Mouse (Mus musculus) urinary bladder, postnatal 14 days (tissue): ENCODE data around the gene Dnajc14.
"Not testable (repeated sequence)": the region's sequence is repeated elsewhere in the genome, so short reads cannot be mapped to it uniquely, and the experiment has no call there.

Experiments used
- DNase-seq: peaks from one replicate; pipeline ENCODE4 v3.0.0; 2021; ENCODE audit warnings: low spot score

The Dnajc14 gene

DNA sequence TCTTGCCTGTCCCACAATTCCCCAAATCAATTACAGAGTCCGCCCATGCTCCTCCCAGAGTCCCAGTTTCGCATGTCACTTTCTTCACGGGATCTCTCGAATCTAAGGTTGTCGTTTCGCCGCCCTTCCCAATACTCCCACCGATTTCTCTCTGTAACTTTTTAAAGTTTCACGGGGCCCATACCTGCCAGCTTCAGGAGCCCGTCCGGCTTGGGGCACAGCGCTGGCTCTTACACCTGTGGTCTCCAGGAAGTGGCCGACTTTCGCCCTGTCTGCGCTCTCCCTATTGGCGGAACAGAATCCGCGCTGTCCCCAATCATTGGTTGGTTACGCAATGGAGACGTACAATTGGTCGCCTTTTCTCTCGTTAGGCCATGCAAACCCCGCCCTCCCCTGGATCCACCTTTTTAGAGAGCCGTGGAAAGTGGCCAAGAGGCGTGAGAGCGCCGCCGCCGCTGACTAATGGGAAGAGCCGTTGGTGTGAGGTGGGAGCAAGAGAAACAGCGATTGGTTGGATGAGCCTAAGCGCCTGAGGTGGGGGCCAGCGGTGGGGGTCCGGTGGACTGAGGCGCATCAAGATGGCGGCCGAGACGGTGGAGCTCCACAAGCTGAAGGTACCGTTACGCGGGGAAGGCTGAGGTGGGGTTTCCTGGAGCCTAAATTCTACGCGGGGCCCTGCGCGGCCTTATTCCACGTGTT is 17.6 kb downstream of the Dnajc14 start, which contains the start of gene Ormdl2:
Ormdl2 (minus strand) TSS at position 288 of the 699 bp plus-strand sequence.
- peak; percentile 99 for DNase-seq

DNA sequence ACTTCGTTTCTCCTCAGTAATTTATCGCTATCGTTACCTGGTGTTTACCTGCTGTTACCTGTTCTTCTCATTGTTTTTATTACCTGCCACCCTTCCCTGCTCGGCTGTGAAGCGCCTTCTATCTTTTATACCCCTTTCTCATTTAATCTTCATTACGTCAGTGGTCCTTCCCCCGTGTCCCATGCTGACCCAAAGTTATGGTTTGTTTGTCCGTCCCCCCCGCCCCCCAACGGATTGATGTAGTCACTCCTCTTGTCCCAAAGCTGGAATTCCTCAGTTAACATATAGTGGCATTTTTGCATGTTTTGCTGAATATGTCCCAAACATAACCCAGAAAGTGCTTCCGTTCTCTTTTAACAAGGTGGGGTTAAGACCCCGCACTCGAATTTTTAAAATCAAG is 18.3 kb downstream of the Dnajc14 start:
- no peak for DNase-seq

DNA sequence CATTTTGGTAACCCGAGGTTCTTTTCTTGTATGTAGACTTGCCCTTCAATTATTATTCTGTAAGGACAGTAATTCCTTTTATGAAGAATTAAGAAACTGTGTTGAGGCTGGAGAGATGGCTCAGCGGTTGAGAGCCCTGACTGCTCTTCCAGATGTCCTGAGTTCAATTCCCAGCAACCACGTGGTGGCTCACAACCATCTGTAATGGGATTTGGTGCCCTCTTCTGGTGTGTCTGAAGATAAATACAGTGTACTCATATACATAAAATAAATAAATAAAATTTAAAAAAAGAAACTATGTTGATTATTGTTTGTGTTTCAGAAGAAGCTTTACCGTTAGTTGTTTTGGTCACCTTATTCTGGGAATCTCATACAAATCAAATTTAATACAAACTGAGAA is 19.2 kb downstream of the Dnajc14 start:
- DNase-seq, result not testable (repeated sequence)

DNA sequence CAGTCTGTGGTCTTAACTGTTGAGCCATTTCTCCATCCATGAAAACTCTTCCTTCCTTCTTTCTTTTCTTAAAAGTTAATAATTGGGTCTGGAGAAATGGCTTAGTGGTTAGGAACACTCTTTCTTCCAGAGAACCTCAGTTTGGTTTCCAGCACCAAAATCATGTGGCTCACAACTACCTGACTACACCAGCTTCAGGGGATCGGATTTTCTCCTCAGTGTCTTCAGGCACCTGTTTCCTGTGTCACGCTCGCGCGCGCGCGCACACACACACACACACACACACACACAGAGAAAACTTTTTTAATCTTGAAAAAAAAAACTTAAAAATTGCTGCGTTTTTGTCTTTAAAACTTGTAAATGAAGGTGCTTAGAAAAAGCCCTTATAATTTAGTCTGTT is 20.0 kb downstream of the Dnajc14 start:
- no peak for DNase-seq

DNA sequence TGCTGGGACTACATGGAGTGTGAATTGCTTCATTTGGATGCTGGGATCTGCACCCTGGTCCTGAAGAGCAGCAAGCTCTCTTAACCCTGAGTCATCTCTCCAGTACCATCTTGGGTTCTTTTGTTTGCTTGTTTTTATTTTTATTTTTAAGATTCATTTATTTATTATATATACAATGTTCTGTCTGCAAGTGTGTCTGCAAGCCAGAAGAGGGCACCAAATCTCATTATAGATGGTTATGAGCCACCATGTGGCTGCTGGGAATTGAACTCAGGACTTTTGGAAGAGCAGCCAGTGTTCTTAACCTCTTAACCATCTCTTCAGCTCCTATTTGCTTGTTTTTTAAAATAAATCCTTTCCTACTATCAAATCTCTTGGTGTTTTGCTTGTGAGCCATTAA is 33.5 kb downstream of the Dnajc14 start:
- DNase-seq, result no peak

GRCm38 (mm10) chr10:128839434-128839833 is 35.6 kb downstream of the Dnajc14 start:
- no peak for DNase-seq

DNA sequence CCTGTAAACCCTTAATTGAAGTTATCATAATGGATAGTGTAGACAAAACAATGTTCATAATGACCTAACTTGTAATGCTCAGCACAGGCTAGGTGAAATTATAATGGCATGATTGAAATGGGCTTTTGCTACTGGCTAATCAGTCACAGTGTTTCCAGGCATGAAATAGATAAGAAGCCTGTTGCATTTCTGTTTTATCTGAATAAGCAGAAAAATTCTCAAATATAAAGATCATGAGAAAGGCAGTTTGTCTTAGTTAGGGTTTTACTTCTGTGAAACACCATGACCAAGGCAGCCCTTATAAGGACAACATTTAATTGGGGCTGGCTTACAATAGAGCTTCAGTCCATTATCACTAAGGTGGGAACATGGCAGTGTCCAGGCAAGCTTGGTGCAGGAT is 36.8 kb downstream of the Dnajc14 start:
- DNase-seq, result no peak

DNA sequence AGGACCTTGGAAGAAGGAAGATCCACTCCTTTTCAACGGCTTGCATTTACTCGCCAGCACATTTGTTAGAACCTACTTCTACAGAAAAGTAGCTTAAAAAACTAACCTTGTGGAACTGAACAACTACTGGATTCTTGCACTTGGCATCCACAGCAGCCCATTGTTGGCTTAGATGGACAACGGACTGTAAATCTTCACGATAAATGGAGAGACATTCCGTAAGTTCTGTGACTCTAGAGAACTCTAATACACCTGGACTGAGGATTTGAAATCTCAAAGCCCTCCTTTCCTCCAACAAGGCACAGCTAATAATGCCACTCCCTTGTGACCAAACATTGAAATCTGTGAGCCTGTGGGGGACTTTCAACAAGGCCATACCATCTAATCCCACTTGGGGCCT is 39.4 kb downstream of the Dnajc14 start:
- no peak for DNase-seq

GRCm38 (mm10) chr10:128845516-128845915 is 41.7 kb downstream of the Dnajc14 start:
- no peak for DNase-seq

DNA sequence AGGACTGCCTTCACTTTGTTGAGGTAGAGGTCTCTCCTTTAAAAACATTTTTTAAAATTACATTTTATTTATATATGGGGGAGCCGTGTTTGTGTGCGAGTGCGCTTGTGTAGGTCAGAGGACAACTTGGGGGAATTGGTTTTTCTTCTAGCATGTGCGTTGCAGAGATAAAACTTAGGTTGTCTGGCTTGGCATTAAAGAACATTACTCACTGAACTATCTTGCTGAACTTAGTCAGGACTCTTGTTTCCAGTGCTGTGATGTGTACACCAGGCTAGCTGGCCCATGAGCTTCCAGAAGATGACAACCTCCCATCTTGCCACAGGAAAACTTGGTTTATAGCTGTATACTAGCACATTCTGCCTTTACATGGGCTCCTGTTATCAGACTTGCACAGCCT is 42.8 kb downstream of the Dnajc14 start:
- DNase-seq, result no peak

DNA sequence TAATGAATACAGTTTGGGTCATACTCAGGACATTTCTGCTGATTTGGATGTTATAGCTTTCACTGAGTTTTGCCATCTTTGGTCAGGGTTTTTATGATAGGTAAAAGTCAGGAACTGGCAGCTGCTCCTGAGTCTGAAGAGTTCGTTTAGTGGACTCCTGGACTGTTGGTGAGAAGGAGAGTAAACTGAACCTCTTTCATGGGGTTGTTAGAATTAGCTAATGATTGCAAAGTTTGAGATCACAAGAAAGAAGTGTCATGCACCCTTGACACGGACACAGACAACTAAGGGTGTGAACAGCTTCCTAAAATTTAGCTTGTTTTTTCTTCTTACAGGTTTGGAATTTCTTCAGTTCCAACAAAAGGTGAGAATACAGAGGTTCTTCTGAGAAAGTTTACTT is 44.6 kb downstream of the Dnajc14 start:
- DNase-seq, result no peak

DNA sequence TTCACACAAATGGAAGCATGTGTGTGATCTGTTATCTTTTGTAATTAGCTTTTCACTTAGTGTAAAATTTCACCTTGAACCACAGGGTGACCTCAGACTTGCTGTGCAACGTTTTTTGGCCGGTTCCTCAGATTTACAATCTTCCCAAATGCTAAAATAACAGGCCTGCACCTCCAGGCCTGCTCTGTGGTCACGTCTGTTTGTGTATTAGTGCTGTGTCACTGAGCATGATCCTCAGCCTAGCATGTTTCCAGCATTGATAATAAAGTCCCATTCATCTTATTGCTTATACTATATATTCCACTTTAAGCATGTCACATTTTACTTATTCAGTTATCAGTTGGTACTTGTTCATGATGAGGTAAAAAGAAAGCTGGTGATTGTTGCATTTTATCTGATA is 46.5 kb downstream of the Dnajc14 start:
- DNase-seq, result no peak

DNA sequence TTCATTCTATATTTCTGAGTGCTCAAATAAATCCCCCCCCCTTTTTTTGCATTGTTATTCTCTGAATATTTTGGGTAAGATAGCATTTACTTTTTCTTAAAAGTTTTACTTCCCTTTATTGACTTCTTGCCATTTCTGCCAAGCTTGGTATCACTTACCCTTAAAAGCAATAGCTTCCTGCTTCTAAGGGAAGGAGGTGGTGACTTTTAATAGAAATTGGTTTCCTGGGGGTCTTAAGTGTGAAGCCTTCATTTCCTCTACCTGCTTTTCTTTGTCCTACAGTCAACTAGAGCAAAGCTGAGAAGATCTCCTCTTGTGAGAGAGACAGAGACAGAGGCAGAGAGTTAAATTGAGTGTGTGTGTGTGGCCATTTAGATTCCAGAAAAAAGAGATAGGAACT is 57.3 kb downstream of the Dnajc14 start:
- DNase-seq, result no peak

DNA sequence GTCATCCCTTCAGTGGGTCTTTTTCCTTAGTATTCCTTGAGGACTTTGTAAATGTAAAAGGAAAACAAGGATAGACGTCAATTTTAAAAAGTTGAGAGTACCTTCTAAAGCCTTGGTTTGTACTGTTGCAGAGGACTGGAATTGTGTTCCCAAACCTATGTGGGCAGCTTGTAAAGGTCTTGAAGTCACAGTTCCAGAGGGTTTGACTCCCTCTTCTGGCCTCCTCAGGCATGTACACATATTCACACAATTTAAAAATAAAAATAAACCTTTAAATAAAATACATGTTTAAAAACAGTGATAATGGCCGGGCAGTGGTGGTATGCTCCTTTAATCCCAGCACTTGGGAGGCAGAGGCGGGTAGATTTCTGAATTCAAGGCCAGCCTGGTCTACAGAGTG is 62.2 kb downstream of the Dnajc14 start:
- DNase-seq, result no peak

- no peak for DNase-seq
Measured at GRCm38 (mm10) chr10:128866518-128866917, 62.7 kb downstream of the Dnajc14 start.
